Mouse (Mus musculus) bone marrow macrophage, adult 2 months (primary cell): ENCODE results near the gene Fam187b.

Experiments
- CTCF ChIP-seq: IDR thresholded peaks from 2 replicates; pipeline ENCODE4 v1.5.1; 2012; ENCODE audit warnings: low read depth, mild to moderate bottlenecking, low read length, moderate library complexity
- POLR2A ChIP-seq: IDR thresholded peaks from 2 replicates; pipeline ENCODE4 v1.6.1; 2012; ENCODE audit warnings: mild to moderate bottlenecking, low read depth, low read length, borderline replicate concordance

DNA sequence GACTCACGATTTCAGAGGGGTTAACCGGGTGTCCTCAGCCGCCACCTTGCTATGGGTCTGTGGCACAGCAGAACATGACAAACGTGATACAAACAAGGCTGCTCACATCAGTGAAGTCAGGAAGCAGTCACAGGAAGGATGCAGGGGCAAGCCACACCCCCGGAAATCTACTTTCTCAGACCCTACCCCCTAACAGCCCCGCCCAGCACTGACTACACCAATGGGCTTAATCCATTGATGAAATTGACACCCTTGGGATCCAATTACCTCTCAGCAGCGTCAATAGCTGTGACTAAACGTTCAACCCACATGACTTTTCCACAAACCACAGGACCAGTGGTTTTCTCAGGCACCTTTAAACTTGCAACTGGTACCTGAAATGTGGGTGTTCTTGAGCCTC lies 55.0 kb downstream of the Fam187b start:
- TF ChIP-seq CTCF (no peak), POLR2A (no peak)
